Mouse (Mus musculus): Measurements from ENCODE around the gene C130073F10Rik. TPM values are rescaled to one million over a fixed set of nuclear protein-coding genes. Genes with fewer than 3 reads are reported as not detected.

Gene C130073F10Rik
- polyA plus RNA-seq, 1 experiment from 2014 or later = not detected

Other genes starting within 250 kb of the C130073F10Rik start
- 86.1 and 88.3 TPM in 2 replicates for gene Leprot, start 246.1 kb downstream of the C130073F10Rik start, polyA plus RNA-seq (2015; fragmentation: Nextera tagmentation; extraction: Ambion mirVana)
- gene Lepr, start 176.4 kb downstream of the C130073F10Rik start, polyA plus RNA-seq (2015; fragmentation: Nextera tagmentation; extraction: Ambion mirVana) = 3.9 and 4.5 TPM in 2 replicates
- not detected in 2 replicates for gene B020004J07Rik, start 49.8 kb downstream of the C130073F10Rik start, polyA plus RNA-seq (2015; fragmentation: Nextera tagmentation; extraction: Ambion mirVana)
- gene Gm12800, start 15.3 kb upstream of the C130073F10Rik start, polyA plus RNA-seq (2015; fragmentation: Nextera tagmentation; extraction: Ambion mirVana) = not detected in 2 replicates
- gene Gm12794, start 46.6 kb upstream of the C130073F10Rik start, polyA plus RNA-seq (2015; fragmentation: Nextera tagmentation; extraction: Ambion mirVana) = not detected in 2 replicates
- gene Gm12790, start 87.3 kb upstream of the C130073F10Rik start, polyA plus RNA-seq (2015; fragmentation: Nextera tagmentation; extraction: Ambion mirVana) = not detected in 2 replicates
- not detected in 2 replicates for gene Gm12789, start 92.8 kb upstream of the C130073F10Rik start, polyA plus RNA-seq (2015; fragmentation: Nextera tagmentation; extraction: Ambion mirVana)
- 11.7 and 13.6 TPM in 2 replicates for gene Pde4b, start 193.8 kb upstream of the C130073F10Rik start, polyA plus RNA-seq (2015; fragmentation: Nextera tagmentation; extraction: Ambion mirVana)

Data from kidney, embryonic 15.5 days (tissue).